Mouse (Mus musculus): ENCODE measurements around the gene Hrnr. TPM values are rescaled to one million over a fixed set of nuclear protein-coding genes. Genes with fewer than 3 reads are reported as not detected.

Gene Hrnr
- polyA plus RNA-seq, 1 experiment from 2014 or later: not detected

DNA sequence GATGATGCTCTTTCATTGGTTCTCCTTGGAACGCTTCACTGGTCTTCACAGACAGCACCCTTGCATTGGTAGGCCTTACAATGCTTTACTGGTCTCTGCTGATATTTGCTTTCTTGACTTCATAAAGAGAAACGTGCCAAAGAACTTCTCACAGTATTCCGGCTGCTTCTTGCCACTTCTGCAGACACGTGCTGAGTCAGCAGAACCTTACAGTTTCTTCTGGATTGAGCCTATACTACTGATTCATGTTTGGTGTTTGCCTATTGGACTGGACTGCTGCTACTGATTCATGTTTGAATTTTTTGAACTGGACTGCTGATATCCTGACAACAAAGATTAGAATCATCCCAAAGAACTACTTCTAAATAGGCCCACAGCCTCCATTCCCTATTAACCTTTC lies 20.5 kb downstream of the Hrnr start:
- 93% methylated on average over 4 of the region's 4 CpGs for WGBS
- DNase-seq (ENCODE audit: low spot score) (no peak), ATAC-seq (ENCODE audit: insufficient read depth, low FRiP score, low TSS enrichment) (no peak)
- H3K36me3 ChIP-seq (ENCODE audit: control insufficient read depth, insufficient read depth, low read length): no peaks in the 10 kb centered on the region
- H3K27me3 ChIP-seq (ENCODE audit: control insufficient read depth, insufficient read depth, low read length): no peaks in the 10 kb centered on the region
- no peak overlapping the region for H3K9ac ChIP-seq (ENCODE audit: low read length)
- no peak overlapping the region for H3K4me2 ChIP-seq (ENCODE audit: low read depth)
- H3K4me1 ChIP-seq (ENCODE audit: control insufficient read depth, insufficient read depth, low read length): no peaks in the 10 kb centered on the region
- H3K27ac ChIP-seq (ENCODE audit: low read depth, low read length): no peak overlapping the region
- no peak overlapping the region for H3K4me3 ChIP-seq (ENCODE audit: low read depth, low read length)
- no peaks in the 10 kb centered on the region for H3K9me3 ChIP-seq (ENCODE audit: control insufficient read depth, low read length)

DNA sequence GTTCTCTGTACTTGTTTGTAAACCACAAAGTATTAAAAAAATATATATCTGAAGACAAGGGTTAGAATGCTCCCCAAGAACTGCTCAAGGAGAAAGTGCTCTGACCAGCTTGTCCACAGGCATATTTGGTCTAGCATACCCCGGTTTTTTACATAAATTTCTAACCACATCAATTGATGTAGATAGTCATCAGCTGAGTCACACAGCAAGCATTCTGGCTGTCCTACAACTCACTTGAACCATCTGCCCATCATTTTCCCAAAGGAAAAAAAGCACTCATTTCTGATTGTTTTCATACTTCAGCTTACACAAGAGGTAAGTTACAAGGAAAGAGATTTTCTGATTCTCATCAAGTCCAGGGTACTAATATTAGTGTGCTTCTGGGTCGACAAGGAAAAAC lies 27.3 kb downstream of the Hrnr start:
- Histone ChIP-seq H3K4me2 (ENCODE audit: low read depth) (no peak overlapping the region), H3K4me1 (ENCODE audit: control insufficient read depth, insufficient read depth, low read length) (no peaks in the 10 kb centered on the region), H3K27me3 (ENCODE audit: control insufficient read depth, insufficient read depth, low read length) (no peaks in the 10 kb centered on the region), H3K36me3 (ENCODE audit: control insufficient read depth, insufficient read depth, low read length) (no peaks in the 10 kb centered on the region), H3K4me3 (ENCODE audit: low read depth, low read length) (no peak overlapping the region), H3K9ac (ENCODE audit: low read length) (no peak overlapping the region), H3K27ac (ENCODE audit: low read depth, low read length) (no peak overlapping the region), H3K9me3 (ENCODE audit: control insufficient read depth, low read length) (no peaks in the 10 kb centered on the region)
- ATAC-seq (ENCODE audit: insufficient read depth, low FRiP score, low TSS enrichment) (no peak), DNase-seq (ENCODE audit: low spot score) (no peak)
- 80% methylated on average over 2 of the region's 2 CpGs for WGBS

DNA sequence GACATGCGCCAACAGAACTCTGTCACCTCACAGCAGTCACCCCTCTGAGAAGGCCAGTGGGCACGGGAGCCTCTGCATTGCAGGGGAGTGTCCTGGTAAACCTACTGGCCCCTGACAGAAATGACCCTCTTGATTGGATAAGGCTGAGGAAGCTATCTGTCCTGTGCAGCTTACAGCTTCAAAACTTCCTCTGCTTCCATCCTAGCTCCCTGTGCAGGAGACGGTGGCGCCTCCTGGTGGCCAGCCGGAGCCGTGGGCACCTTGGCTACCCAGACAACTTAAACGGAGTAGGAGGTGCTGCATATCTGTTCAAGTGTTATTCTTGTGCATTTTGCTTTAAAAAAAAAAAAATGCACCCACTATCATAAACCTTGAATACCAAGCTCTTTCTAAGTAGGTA lies 40.5 kb downstream of the Hrnr start:
- Histone ChIP-seq H3K4me1 (ENCODE audit: control insufficient read depth, insufficient read depth, low read length) (no peaks in the 10 kb centered on the region), H3K4me2 (ENCODE audit: low read depth) (no peak overlapping the region), H3K27me3 (ENCODE audit: control insufficient read depth, insufficient read depth, low read length) (no peaks in the 10 kb centered on the region), H3K36me3 (ENCODE audit: control insufficient read depth, insufficient read depth, low read length) (no peaks in the 10 kb centered on the region), H3K4me3 (ENCODE audit: low read depth, low read length) (no peak overlapping the region), H3K9ac (ENCODE audit: low read length) (no peak overlapping the region), H3K27ac (ENCODE audit: low read depth, low read length) (no peak overlapping the region), H3K9me3 (ENCODE audit: control insufficient read depth, low read length) (no peaks in the 10 kb centered on the region)
- 22% methylated on average over 7 of the region's 7 CpGs for WGBS
- DNase-seq (ENCODE audit: low spot score): peak; percentile 72
- 0 out of 2 replicates have a peak, but pooled peaks have one; percentile 39 for ATAC-seq (ENCODE audit: insufficient read depth, low FRiP score, low TSS enrichment)

DNA sequence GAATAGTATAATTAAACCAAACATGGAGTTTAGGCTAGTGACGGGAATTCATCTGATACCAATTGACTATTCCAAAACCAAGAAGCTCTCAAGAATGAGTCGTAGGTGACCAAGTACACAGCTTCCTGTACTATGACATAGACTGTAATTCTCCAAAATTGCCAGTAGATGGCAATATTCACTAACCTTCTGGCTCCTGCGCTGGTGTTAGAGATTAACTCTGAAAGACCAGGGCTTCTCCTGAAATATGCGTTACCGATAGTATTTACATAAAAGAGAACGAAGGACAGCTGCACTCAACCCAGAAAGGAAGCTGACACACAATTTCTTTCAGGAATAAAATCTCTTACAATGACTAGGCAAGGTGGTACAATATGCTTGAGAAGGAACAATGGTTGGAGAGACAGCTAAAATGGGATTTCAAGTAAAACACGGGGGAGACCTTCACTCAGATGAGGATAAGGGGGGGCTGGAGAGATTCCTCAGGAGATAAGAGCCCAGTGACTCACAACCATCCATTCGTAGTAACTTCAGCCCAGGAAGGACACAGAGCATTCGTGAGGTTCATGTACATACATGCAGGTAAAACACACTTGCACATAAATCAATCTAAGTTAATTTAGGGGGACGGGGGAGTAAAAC lies 42.5 kb downstream of the Hrnr start:
- 11% methylated on average over 10 of the region's 10 CpGs for WGBS
- no peak overlapping the region for H3K4me3 ChIP-seq (ENCODE audit: low read depth, low read length)

DNA sequence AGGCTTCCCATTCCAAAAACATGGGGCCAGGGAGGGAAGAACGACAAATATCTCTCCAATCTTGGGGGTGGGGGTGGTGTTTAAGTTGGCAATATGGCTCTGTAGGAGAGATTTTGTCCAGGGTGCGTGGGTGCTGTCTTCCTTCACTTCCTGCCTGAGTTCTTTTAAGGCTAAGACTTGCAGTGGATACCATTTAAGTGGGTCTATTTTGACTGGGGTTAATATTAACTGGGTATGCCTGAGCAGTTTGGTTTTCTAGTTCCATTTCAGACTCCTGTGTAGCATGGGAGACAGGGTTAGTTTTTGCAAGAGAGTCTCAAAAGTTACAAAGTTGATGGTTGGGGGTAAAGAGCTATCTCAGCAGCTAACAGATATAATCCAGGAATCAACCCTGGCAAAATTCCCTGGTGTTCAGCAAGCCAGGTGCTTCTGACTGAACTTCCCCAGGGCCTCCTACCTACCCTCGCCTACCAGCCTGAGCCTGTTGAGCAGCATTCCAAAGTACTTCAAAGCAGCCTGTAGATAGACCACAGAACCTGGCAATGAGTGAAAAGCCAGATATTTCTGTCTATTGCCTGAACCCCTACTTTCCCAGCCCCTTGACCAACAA lies 47.5 kb downstream of the Hrnr start:
- H3K9ac ChIP-seq (ENCODE audit: low read length): no peak overlapping the region
- H3K4me1 ChIP-seq (ENCODE audit: control insufficient read depth, insufficient read depth, low read length): no peaks in the 10 kb centered on the region
- no peaks in the 10 kb centered on the region for H3K36me3 ChIP-seq (ENCODE audit: control insufficient read depth, insufficient read depth, low read length)
- no peak overlapping the region for H3K27ac ChIP-seq (ENCODE audit: low read depth, low read length)
- ATAC-seq (ENCODE audit: insufficient read depth, low FRiP score, low TSS enrichment) (no peak), DNase-seq (ENCODE audit: low spot score) (no peak)
- WGBS: 75% methylated on average over 3 of the region's 3 CpGs
- H3K9me3 ChIP-seq (ENCODE audit: control insufficient read depth, low read length): no peaks in the 10 kb centered on the region
- H3K4me3 ChIP-seq (ENCODE audit: low read depth, low read length): no peak overlapping the region
- no peaks in the 10 kb centered on the region for H3K27me3 ChIP-seq (ENCODE audit: control insufficient read depth, insufficient read depth, low read length)
- no peak overlapping the region for H3K4me2 ChIP-seq (ENCODE audit: low read depth)

More for the DNA sequence above, 42.5 kb downstream of the Hrnr start:
- Histone ChIP-seq H3K4me2 (ENCODE audit: low read depth) (peak overlapping the region; percentile 19; the same call in 1 of the 2 replicates), H3K27ac (ENCODE audit: low read depth, low read length) (no peak overlapping the region), H3K9ac (ENCODE audit: low read length) (no peak overlapping the region), H3K36me3 (ENCODE audit: control insufficient read depth, insufficient read depth, low read length) (no peaks in the 10 kb centered on the region), H3K27me3 (ENCODE audit: control insufficient read depth, insufficient read depth, low read length) (no peaks in the 10 kb centered on the region), H3K4me1 (ENCODE audit: control insufficient read depth, insufficient read depth, low read length) (no peaks in the 10 kb centered on the region), H3K9me3 (ENCODE audit: control insufficient read depth, low read length) (no peaks in the 10 kb centered on the region)
- ATAC-seq (ENCODE audit: insufficient read depth, low FRiP score, low TSS enrichment) (peak; percentile 82), DNase-seq (ENCODE audit: low spot score) (peak; percentile 24)

- Histone ChIP-seq H3K27me3 (ENCODE audit: control insufficient read depth, insufficient read depth, low read length) (no peaks in the 10 kb centered on the region), H3K4me3 (ENCODE audit: low read depth, low read length) (no peak overlapping the region), H3K9me3 (ENCODE audit: control insufficient read depth, low read length) (no peaks in the 10 kb centered on the region), H3K27ac (ENCODE audit: low read depth, low read length) (no peak overlapping the region), H3K36me3 (ENCODE audit: control insufficient read depth, insufficient read depth, low read length) (no peaks in the 10 kb centered on the region), H3K4me2 (ENCODE audit: low read depth) (no peak overlapping the region), H3K4me1 (ENCODE audit: control insufficient read depth, insufficient read depth, low read length) (no peaks in the 10 kb centered on the region), H3K9ac (ENCODE audit: low read length) (no peak overlapping the region)
- no peak for DNase-seq (ENCODE audit: low spot score)
- ATAC-seq (ENCODE audit: insufficient read depth, low FRiP score, low TSS enrichment): no peak
- 79% methylated on average over 1 of the region's 1 CpGs for WGBS
Measured at GRCm38 (mm10) chr3:93368171-93368570, 48.6 kb downstream of the Hrnr start.

DNA sequence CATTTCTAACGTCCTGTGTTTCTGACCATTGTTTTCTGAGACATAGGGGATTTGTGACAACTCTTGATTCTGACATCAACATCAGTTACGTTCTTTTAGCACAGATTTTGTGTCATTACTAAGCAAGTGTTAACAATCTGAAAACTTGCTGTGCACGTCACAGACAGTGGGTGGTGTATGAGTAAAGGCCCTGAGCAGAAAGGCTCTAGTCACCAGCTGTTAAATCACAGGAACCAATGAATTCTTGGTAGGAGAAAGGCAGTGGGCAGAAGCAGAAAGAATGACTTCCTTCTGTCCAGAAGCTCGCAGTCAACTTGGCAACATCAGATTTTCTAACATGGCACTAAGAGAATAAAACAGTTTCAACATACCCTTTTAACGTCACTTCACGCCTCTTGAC lies 53.9 kb downstream of the Hrnr start:
- no peak overlapping the region for H3K4me3 ChIP-seq (ENCODE audit: low read depth, low read length)
- ATAC-seq (ENCODE audit: insufficient read depth, low FRiP score, low TSS enrichment): no peak
- no peaks in the 10 kb centered on the region for H3K9me3 ChIP-seq (ENCODE audit: control insufficient read depth, low read length)
- no peak for DNase-seq (ENCODE audit: low spot score)
- no peaks in the 10 kb centered on the region for H3K27me3 ChIP-seq (ENCODE audit: control insufficient read depth, insufficient read depth, low read length)
- H3K4me1 ChIP-seq (ENCODE audit: control insufficient read depth, insufficient read depth, low read length): no peaks in the 10 kb centered on the region
- H3K27ac ChIP-seq (ENCODE audit: low read depth, low read length): no peak overlapping the region
- H3K4me2 ChIP-seq (ENCODE audit: low read depth): no peak overlapping the region
- no peak overlapping the region for H3K9ac ChIP-seq (ENCODE audit: low read length)
- H3K36me3 ChIP-seq (ENCODE audit: control insufficient read depth, insufficient read depth, low read length): no peaks in the 10 kb centered on the region
- WGBS: 81% methylated on average over 6 of the region's 6 CpGs

- DNase-seq (ENCODE audit: low spot score): no peak
- Histone ChIP-seq H3K9ac (ENCODE audit: low read length) (no peak overlapping the region), H3K9me3 (ENCODE audit: control insufficient read depth, low read length) (no peaks in the 10 kb centered on the region), H3K4me1 (ENCODE audit: control insufficient read depth, insufficient read depth, low read length) (no peaks in the 10 kb centered on the region), H3K4me2 (ENCODE audit: low read depth) (no peak overlapping the region), H3K36me3 (ENCODE audit: control insufficient read depth, insufficient read depth, low read length) (no peaks in the 10 kb centered on the region), H3K4me3 (ENCODE audit: low read depth, low read length) (no peak overlapping the region), H3K27ac (ENCODE audit: low read depth, low read length) (no peak overlapping the region), H3K27me3 (ENCODE audit: control insufficient read depth, insufficient read depth, low read length) (no peaks in the 10 kb centered on the region)
- 79% methylated on average over 1 of the region's 1 CpGs for WGBS
- no peak for ATAC-seq (ENCODE audit: insufficient read depth, low FRiP score, low TSS enrichment)
Measured at GRCm38 (mm10) chr3:93375196-93375595, 55.6 kb downstream of the Hrnr start.

GRCm38 (mm10) chr3:93375601-93376000 lies 56.1 kb downstream of the Hrnr start:
- ATAC-seq (ENCODE audit: insufficient read depth, low FRiP score, low TSS enrichment) (no peak), DNase-seq (ENCODE audit: low spot score) (no peak)
- H3K4me1 ChIP-seq (ENCODE audit: control insufficient read depth, insufficient read depth, low read length): no peaks in the 10 kb centered on the region
- no peaks in the 10 kb centered on the region for H3K27me3 ChIP-seq (ENCODE audit: control insufficient read depth, insufficient read depth, low read length)
- no peaks in the 10 kb centered on the region for H3K36me3 ChIP-seq (ENCODE audit: control insufficient read depth, insufficient read depth, low read length)
- H3K9ac ChIP-seq (ENCODE audit: low read length): no peak overlapping the region
- no peak overlapping the region for H3K4me3 ChIP-seq (ENCODE audit: low read depth, low read length)
- no peak overlapping the region for H3K27ac ChIP-seq (ENCODE audit: low read depth, low read length)
- H3K9me3 ChIP-seq (ENCODE audit: control insufficient read depth, low read length): no peaks in the 10 kb centered on the region
- H3K4me2 ChIP-seq (ENCODE audit: low read depth): no peak overlapping the region
- WGBS: 90% methylated on average over 5 of the region's 5 CpGs

Measured in neural tube, embryonic 11.5 days (tissue).